Mouse (Mus musculus): ENCODE results near the gene Exph5. TPM values are rescaled to one million over a fixed set of nuclear protein-coding genes. Genes with fewer than 3 reads are reported as not detected.

Gene Exph5
- total and polyA plus RNA-seq, 2 experiments, result 2.7 to 11.9 TPM

GRCm38 (mm10) chr9:53265589-53265988, 35.9 kb upstream of the Exph5 start:
- Histone ChIP-seq H3K27ac (replicated peaks; ENCODE audit: insufficient read depth, low read depth, low read length) (no peak overlapping the region), H3K9ac (ENCODE audit: low read depth, low read length) (no peak overlapping the region), H3K4me1 (ENCODE audit: control insufficient read depth, insufficient read depth, low read length) (no peaks in the 10 kb centered on the region), H3K36me3 (ENCODE audit: control insufficient read depth, insufficient read depth, low read length) (no peaks in the 10 kb centered on the region), H3K4me3 (ENCODE audit: insufficient read depth, low read depth, low read length) (no peak overlapping the region), H3K79me2 (ENCODE audit: control insufficient read depth, insufficient read depth, low read length) (no peaks in the 10 kb centered on the region), H3K27me3 (ENCODE audit: control insufficient read depth, insufficient read depth, low read length) (no peaks in the 10 kb centered on the region)
- WGBS, result 89% methylated on average over 2 of the region's 2 CpGs
- DNase-seq (ENCODE audit: extremely low read depth, low read depth, low spot score), result no peak
- TF ChIP-seq POLR2A (IDR thresholded peaks at IDR 0.05; ENCODE audit: extremely low read depth, insufficient read depth, low read length), result no peak
- TF ChIP-seq CTCF (IDR thresholded peaks at IDR 0.05; ENCODE audit: low read depth, low read length), result no peak

GRCm38 (mm10) chr9:53268036-53268435, 33.4 kb upstream of the Exph5 start:
- H3K4me1 ChIP-seq (ENCODE audit: control insufficient read depth, insufficient read depth, low read length), result no peaks in the 10 kb centered on the region
- H3K9ac ChIP-seq (ENCODE audit: low read depth, low read length), result no peak overlapping the region
- no peaks in the 10 kb centered on the region for H3K79me2 ChIP-seq (ENCODE audit: control insufficient read depth, insufficient read depth, low read length)
- no peaks in the 10 kb centered on the region for H3K36me3 ChIP-seq (ENCODE audit: control insufficient read depth, insufficient read depth, low read length)
- no peak for DNase-seq (ENCODE audit: extremely low read depth, low read depth, low spot score)
- 72% methylated on average over 5 of the region's 5 CpGs for WGBS
- TF ChIP-seq POLR2A (IDR thresholded peaks at IDR 0.05; ENCODE audit: extremely low read depth, insufficient read depth, low read length) (no peak), CTCF (IDR thresholded peaks at IDR 0.05; ENCODE audit: low read depth, low read length) (no peak)
- no peaks in the 10 kb centered on the region for H3K27me3 ChIP-seq (ENCODE audit: control insufficient read depth, insufficient read depth, low read length)
- H3K27ac ChIP-seq (replicated peaks; ENCODE audit: insufficient read depth, low read depth, low read length), result no peak overlapping the region
- H3K4me3 ChIP-seq (ENCODE audit: insufficient read depth, low read depth, low read length), result no peak overlapping the region

GRCm38 (mm10) chr9:53268731-53269465, 32.6 kb upstream of the Exph5 start:
- H3K4me1 ChIP-seq (ENCODE audit: control insufficient read depth, insufficient read depth, low read length), result no peaks in the 10 kb centered on the region
- DNase-seq (ENCODE audit: extremely low read depth, low read depth, low spot score), result peak; percentile 31
- no peaks in the 10 kb centered on the region for H3K79me2 ChIP-seq (ENCODE audit: control insufficient read depth, insufficient read depth, low read length)
- H3K36me3 ChIP-seq (ENCODE audit: control insufficient read depth, insufficient read depth, low read length), result no peaks in the 10 kb centered on the region
- no peak overlapping the region for H3K4me3 ChIP-seq (ENCODE audit: insufficient read depth, low read depth, low read length)
- 83% methylated on average over 5 of the region's 5 CpGs for WGBS
- no peak overlapping the region for H3K27ac ChIP-seq (replicated peaks; ENCODE audit: insufficient read depth, low read depth, low read length)
- H3K27me3 ChIP-seq (ENCODE audit: control insufficient read depth, insufficient read depth, low read length), result no peaks in the 10 kb centered on the region
- no peak overlapping the region for H3K9ac ChIP-seq (ENCODE audit: low read depth, low read length)
- TF ChIP-seq POLR2A (IDR thresholded peaks at IDR 0.05; ENCODE audit: extremely low read depth, insufficient read depth, low read length) (no peak), CTCF (IDR thresholded peaks at IDR 0.05; ENCODE audit: low read depth, low read length) (no peak)

- H3K9ac ChIP-seq (ENCODE audit: low read depth, low read length), result no peak overlapping the region
- no peak overlapping the region for H3K27ac ChIP-seq (replicated peaks; ENCODE audit: insufficient read depth, low read depth, low read length)
- no peak for DNase-seq (ENCODE audit: extremely low read depth, low read depth, low spot score)
- no peak for TF ChIP-seq CTCF (IDR thresholded peaks at IDR 0.05; ENCODE audit: low read depth, low read length)
- no peak for TF ChIP-seq POLR2A (IDR thresholded peaks at IDR 0.05; ENCODE audit: extremely low read depth, insufficient read depth, low read length)
- no peaks in the 10 kb centered on the region for H3K27me3 ChIP-seq (ENCODE audit: control insufficient read depth, insufficient read depth, low read length)
- no peak overlapping the region for H3K4me3 ChIP-seq (ENCODE audit: insufficient read depth, low read depth, low read length)
- 96% methylated on average over 5 of the region's 5 CpGs for WGBS
- H3K4me1 ChIP-seq (ENCODE audit: control insufficient read depth, insufficient read depth, low read length), result no peaks in the 10 kb centered on the region
- H3K36me3 ChIP-seq (ENCODE audit: control insufficient read depth, insufficient read depth, low read length), result no peaks in the 10 kb centered on the region
- no peaks in the 10 kb centered on the region for H3K79me2 ChIP-seq (ENCODE audit: control insufficient read depth, insufficient read depth, low read length)
Measured at GRCm38 (mm10) chr9:53269466-53269755, 32.1 kb upstream of the Exph5 start.

- Histone ChIP-seq H3K4me3 (ENCODE audit: insufficient read depth, low read depth, low read length) (no peak overlapping the region), H3K36me3 (ENCODE audit: control insufficient read depth, insufficient read depth, low read length) (no peaks in the 10 kb centered on the region), H3K27me3 (ENCODE audit: control insufficient read depth, insufficient read depth, low read length) (no peaks in the 10 kb centered on the region), H3K79me2 (ENCODE audit: control insufficient read depth, insufficient read depth, low read length) (no peaks in the 10 kb centered on the region), H3K4me1 (ENCODE audit: control insufficient read depth, insufficient read depth, low read length) (no peaks in the 10 kb centered on the region), H3K27ac (replicated peaks; ENCODE audit: insufficient read depth, low read depth, low read length) (no peak overlapping the region), H3K9ac (ENCODE audit: low read depth, low read length) (no peak overlapping the region)
- no peak for DNase-seq (ENCODE audit: extremely low read depth, low read depth, low spot score)
- no peak for TF ChIP-seq CTCF (IDR thresholded peaks at IDR 0.05; ENCODE audit: low read depth, low read length)
- no peak for TF ChIP-seq POLR2A (IDR thresholded peaks at IDR 0.05; ENCODE audit: extremely low read depth, insufficient read depth, low read length)
- 85% methylated on average over 5 of the region's 5 CpGs for WGBS
Measured at GRCm38 (mm10) chr9:53271281-53272022, 30.0 kb upstream of the Exph5 start.

- no peaks in the 10 kb centered on the region for H3K79me2 ChIP-seq (ENCODE audit: control insufficient read depth, insufficient read depth, low read length)
- no peak overlapping the region for H3K4me3 ChIP-seq (ENCODE audit: insufficient read depth, low read depth, low read length)
- WGBS, result 52% methylated on average over 5 of the region's 5 CpGs
- H3K36me3 ChIP-seq (ENCODE audit: control insufficient read depth, insufficient read depth, low read length), result no peaks in the 10 kb centered on the region
- no peak for DNase-seq (ENCODE audit: extremely low read depth, low read depth, low spot score)
- H3K9ac ChIP-seq (ENCODE audit: low read depth, low read length), result no peak overlapping the region
- H3K27me3 ChIP-seq (ENCODE audit: control insufficient read depth, insufficient read depth, low read length), result no peaks in the 10 kb centered on the region
- no peaks in the 10 kb centered on the region for H3K4me1 ChIP-seq (ENCODE audit: control insufficient read depth, insufficient read depth, low read length)
- H3K27ac ChIP-seq (replicated peaks; ENCODE audit: insufficient read depth, low read depth, low read length), result no peak overlapping the region
- TF ChIP-seq CTCF (IDR thresholded peaks at IDR 0.05; ENCODE audit: low read depth, low read length), result no peak
- no peak for TF ChIP-seq POLR2A (IDR thresholded peaks at IDR 0.05; ENCODE audit: extremely low read depth, insufficient read depth, low read length)
Measured at GRCm38 (mm10) chr9:53272207-53272606, 29.3 kb upstream of the Exph5 start.

Data from liver, adult 2 months (tissue).